Mouse (Mus musculus) bone marrow, adult 2 months (tissue): ENCODE measurements at regions not wholly inside any gene's neighbourhood (a gene's known extent, or its start where the extent isn't known, plus 50 kb on each side); places are given as distances from the start of the nearest gene placed in this dataset.

Source experiments
- CTCF ChIP-seq: fragments of 200-500 bp; IDR thresholded peaks from 2 replicates; pipeline ENCODE4 v1.5.1; 2011; ENCODE audit warnings: low read length, control low read depth; ENCODE audit not compliant: control insufficient read depth, insufficient read depth
- POLR2A ChIP-seq: fragments of 200-500 bp; IDR thresholded peaks from 2 replicates; pipeline ENCODE4 v1.6.1; 2011; ENCODE audit warnings: low read depth, mild to moderate bottlenecking, control low read depth, low read length, borderline replicate concordance; ENCODE audit not compliant: control insufficient read depth

- no peak for TF ChIP-seq CTCF
- no peak for TF ChIP-seq POLR2A
Observed at GRCm38 (mm10) chr1:89374271-89374670, 80.3 kb upstream of the Agap1 start.
